Comparison of ENCODE assay signal across 9 mouse cellular contexts in genomic region chr4:25179617-25180208, GRCm38 (mm10).
DNase-seq lines count a peak whose midpoint lies in the region; ATAC-seq and TF ChIP-seq lines count a peak whose summit lies in the region.
"Had no signal": no experiment of that assay in that cellular context is flagged by ENCODE, and none has a peak within 500 bp of the region (broad histone marks: within the 10 kb centered on the region; RNA-seq: fewer than 3 reads in every experiment).

No protein-coding gene starts in this region.

- no peaks in the 10 kb centered on the region for H3K36me3 ChIP-seq in lung, embryonic 14.5 days (ENCODE audit: insufficient read depth)
- H3K36me3 ChIP-seq: embryonic facial prominence, embryonic 12.5 days had no signal

- no peaks in the 10 kb centered on the region for H3K4me1 ChIP-seq in lung, embryonic 14.5 days (ENCODE audit: insufficient read depth)
- H3K4me1 ChIP-seq: embryonic facial prominence, embryonic 12.5 days had no signal

- 55% methylated on average over 4 of the region's 4 CpGs for WGBS in lung, embryonic 14.5 days

- DNase-seq in cerebellum, postnatal 14 days, result peak; percentile 10 to 15
- no peak for DNase-seq in cerebellum, postnatal 4 days (ENCODE audit: low spot score in 2 of 2)
- DNase-seq in lung, embryonic 14.5 days, result peak; percentile 65
- no peak for DNase-seq in lung, postnatal 4 days
- DNase-seq in forelimb bud, embryonic 11.5 days (ENCODE audit: low read depth, low spot score), result peak; percentile 20
- peak; percentile 24 for DNase-seq in retina, postnatal 1 day
- DNase-seq in adrenal gland, postnatal 4 days (ENCODE audit: low spot score in 2 of 2), result no peak
- no peak for DNase-seq in cerebellum, adult 11 months

- H3K27me3 ChIP-seq in lung, embryonic 14.5 days (ENCODE audit: insufficient read depth, low read length), result no peaks in the 10 kb centered on the region
- H3K27me3 ChIP-seq: embryonic facial prominence, embryonic 12.5 days had no signal

- no peak overlapping the region for H3K4me3 ChIP-seq in lung, embryonic 14.5 days (ENCODE audit: low read depth, low read length)
- H3K4me3 ChIP-seq: embryonic facial prominence, embryonic 12.5 days had no signal

- no peaks in the 10 kb centered on the region for H3K9me3 ChIP-seq in lung, embryonic 14.5 days (ENCODE audit: low read depth, low read length)
- H3K9me3 ChIP-seq: embryonic facial prominence, embryonic 12.5 days had no signal

- TF ChIP-seq CTCF in lung, embryonic 14.5 days (IDR thresholded peaks at IDR 0.05; ENCODE audit: low read depth), result peak; percentile 45

- H3K4me2 ChIP-seq in lung, embryonic 14.5 days, result no peak overlapping the region
- H3K4me2 ChIP-seq: embryonic facial prominence, embryonic 12.5 days had no signal

- no peak overlapping the region for H3K27ac ChIP-seq in lung, embryonic 14.5 days (ENCODE audit: low read depth)
- H3K27ac ChIP-seq: embryonic facial prominence, embryonic 12.5 days had no signal

- no peak for ATAC-seq in lung, embryonic 14.5 days (ENCODE audit: insufficient read depth)

- no peak overlapping the region for H3K9ac ChIP-seq in lung, embryonic 14.5 days
- H3K9ac ChIP-seq: embryonic facial prominence, embryonic 12.5 days had no signal

Comparison
In these comparisons a context has a peak if more than half of its experiments do, and no peak if none do; other contexts are left out.
1. DNase-seq: peak in cerebellum, postnatal 14 days (2 of 2), lung, embryonic 14.5 days (single experiment), forelimb bud, embryonic 11.5 days (single experiment) and retina, postnatal 1 day (single experiment); none in cerebellum, postnatal 4 days (0 of 2), lung, postnatal 4 days (0 of 2), adrenal gland, postnatal 4 days (0 of 2) and cerebellum, adult 11 months (single experiment).